Mouse (Mus musculus) intestine, embryonic 15.5 days (tissue): Measurements from ENCODE around the gene Ppp2r3c. TPM values are rescaled to one million over a fixed set of nuclear protein-coding genes. Genes with fewer than 3 reads are reported as not detected.
"Not testable (repeated sequence)": the region's sequence is repeated elsewhere in the genome, so short reads cannot be mapped to it uniquely, and the experiment has no call there.

Experiments used
- ATAC-seq: fragments of 200-750 bp; cut with Nextera tagmentation; 2 replicates; pipeline ENCODE4 v1.8.0; 2017; ENCODE audit warnings: moderate TSS enrichment, moderate library complexity
- H3K27ac ChIP-seq: fragments of 300-500 bp; sonication (generic); 2 replicates; pipeline ENCODE4 v1.5.1; 2015; ENCODE audit warnings: mild to moderate bottlenecking, inconsistent platforms
- H3K27me3 ChIP-seq: fragments of 300-500 bp; sonication (generic); replicated peaks from 2 replicates; pipeline ENCODE4 v1.6.1; 2015; ENCODE audit warnings: inconsistent platforms
- H3K36me3 ChIP-seq: fragments of 300-500 bp; sonication (generic); 2 replicates; pipeline ENCODE4 v1.6.1; 2015; ENCODE audit warnings: inconsistent platforms
- H3K4me1 ChIP-seq: fragments of 300-500 bp; sonication (generic); replicated peaks from 2 replicates; pipeline ENCODE4 v1.6.1; 2015; ENCODE audit warnings: inconsistent platforms
- H3K4me2 ChIP-seq: fragments of 300-500 bp; sonication (generic); replicated peaks from 2 replicates; pipeline ENCODE4 v1.6.1; 2015; ENCODE audit warnings: mild to moderate bottlenecking, inconsistent platforms
- H3K4me3 ChIP-seq: fragments of 300-500 bp; sonication (generic); replicated peaks from 2 replicates; pipeline ENCODE4 v1.5.1; 2015; ENCODE audit warnings: inconsistent platforms
- H3K9ac ChIP-seq: fragments of 300-500 bp; sonication (generic); 2 replicates; pipeline ENCODE4 v1.6.1; 2015; ENCODE audit warnings: inconsistent platforms
- H3K9me3 ChIP-seq: fragments of 300-500 bp; sonication (generic); 2 replicates; pipeline ENCODE4 v1.6.1; 2016; ENCODE audit warnings: inconsistent platforms
- WGBS: fragments of 180-500 bp; shearing (Covaris S2); methylation state at CpG from one replicate; pipeline ENCODE4 v1.1.7; 2015; 5-methylcytosine and 5-hydroxymethylcytosine counted together
- polyA plus RNA-seq: library from polyadenylated mRNA; unstranded; fragments of >200 nt; fragmentation: Nextera tagmentation; extraction: Ambion mirVana; gene quantifications from 2 replicates; pipeline ENCODE4 v1.2.1, GENCODE M21; 2015

Gene Ppp2r3c
- polyA plus RNA-seq, 1 experiment from 2014 or later, result 11.3 TPM

GRCm38 (mm10) chr12:55311841-55312240, 9.0 kb upstream of the Ppp2r3c start:
- Histone ChIP-seq H3K27me3 (no peaks in the 10 kb centered on the region), H3K36me3 (no peaks in the 10 kb centered on the region), H3K4me2 (no peak overlapping the region), H3K27ac (no peak overlapping the region), H3K4me3 (no peak overlapping the region), H3K9ac (no peak overlapping the region), H3K9me3 (no peaks in the 10 kb centered on the region), H3K4me1 (no peaks in the 10 kb centered on the region)
- WGBS, result 84% methylated on average over 7 of the region's 7 CpGs
- no peak for ATAC-seq

GRCm38 (mm10) chr12:55309501-55309900, 6.7 kb upstream of the Ppp2r3c start:
- H3K36me3 ChIP-seq, result no peaks in the 10 kb centered on the region
- H3K27me3 ChIP-seq, result no peaks in the 10 kb centered on the region
- WGBS, result 78% methylated on average over 8 of the region's 8 CpGs
- H3K4me2 ChIP-seq, result no peak overlapping the region
- no peaks in the 10 kb centered on the region for H3K4me1 ChIP-seq
- no peak overlapping the region for H3K9ac ChIP-seq
- H3K27ac ChIP-seq, result no peak overlapping the region
- H3K9me3 ChIP-seq, result no peaks in the 10 kb centered on the region
- no peak overlapping the region for H3K4me3 ChIP-seq
- no peak for ATAC-seq

DNA sequence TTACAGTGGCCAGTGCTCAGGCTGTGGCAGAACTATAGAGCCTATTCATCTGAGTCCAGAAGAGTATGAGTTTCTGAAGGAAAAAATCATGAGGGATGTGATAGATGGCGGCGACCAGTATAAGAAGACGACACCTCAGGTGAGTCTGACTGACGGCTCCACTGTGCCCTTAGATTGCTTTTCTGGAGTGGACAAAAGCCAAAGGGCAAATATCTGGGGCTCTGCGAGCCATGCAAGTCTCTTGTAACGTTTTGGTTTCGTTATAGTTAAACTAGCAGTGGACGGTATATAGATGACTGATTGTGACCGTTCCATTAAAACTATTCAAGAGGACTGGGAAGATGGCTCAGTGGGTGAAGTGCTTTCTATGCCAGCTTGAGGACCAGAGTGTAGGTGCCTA, 5.9 kb upstream of the Ppp2r3c start:
- WGBS, result 92% methylated on average over 9 of the region's 9 CpGs
- no peak for ATAC-seq

DNA sequence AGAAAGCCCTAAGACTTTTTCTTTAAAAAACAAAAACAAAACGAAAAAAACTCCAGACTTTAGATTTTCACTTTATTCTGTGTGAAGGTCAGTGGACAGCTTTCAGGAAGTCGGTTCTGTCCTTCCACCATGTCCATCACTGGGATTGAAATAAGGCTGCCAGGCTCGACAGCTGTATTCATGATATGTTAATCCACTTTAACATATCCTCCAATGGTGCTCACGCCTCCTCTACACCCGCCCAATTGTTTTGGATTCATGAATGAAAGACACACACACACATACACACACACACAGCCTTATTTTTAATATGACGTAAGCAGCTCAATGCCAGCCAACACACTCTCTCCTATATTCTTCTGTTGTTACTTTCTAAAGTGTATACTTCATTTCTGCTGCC, 4.8 kb upstream of the Ppp2r3c start:
- Histone ChIP-seq H3K4me1 (0 out of 2 replicates have a peak, but pooled peaks cover 4% of the 10 kb centered on the region), H3K27ac (no peak overlapping the region), H3K4me3 (no peak overlapping the region), H3K4me2 (no peak overlapping the region), H3K9ac (no peak overlapping the region), H3K36me3 (no peaks in the 10 kb centered on the region), H3K9me3 (no peaks in the 10 kb centered on the region), H3K27me3 (no peaks in the 10 kb centered on the region)
- 84% methylated on average over 6 of the region's 6 CpGs for WGBS
- ATAC-seq, result no peak

More for the DNA sequence above, 5.9 kb upstream of the Ppp2r3c start:
- Histone ChIP-seq H3K27ac (no peak overlapping the region), H3K4me2 (no peak overlapping the region), H3K9me3 (no peaks in the 10 kb centered on the region), H3K27me3 (no peaks in the 10 kb centered on the region), H3K4me3 (no peak overlapping the region), H3K9ac (no peak overlapping the region), H3K36me3 (no peaks in the 10 kb centered on the region), H3K4me1 (0 out of 2 replicates have a peak, but pooled peaks cover 4% of the 10 kb centered on the region)

- Histone ChIP-seq H3K9me3 (no peaks in the 10 kb centered on the region), H3K9ac (no peak overlapping the region), H3K27ac (no peak overlapping the region), H3K4me1 (peaks cover 6% of the 10 kb centered on the region), H3K4me3 (no peak overlapping the region), H3K36me3 (no peaks in the 10 kb centered on the region), H3K27me3 (no peaks in the 10 kb centered on the region), H3K4me2 (no peak overlapping the region)
- WGBS, result 95% methylated on average over 4 of the region's 4 CpGs
- no peak for ATAC-seq
Measured at GRCm38 (mm10) chr12:55306371-55306770, 3.6 kb upstream of the Ppp2r3c start.

- H3K36me3 ChIP-seq, result peaks cover 2% of the 10 kb centered on the region; the same call in 1 of the 2 replicates
- peak; percentile 5; the same call in 1 of the 2 replicates for ATAC-seq
- WGBS, result 37% methylated on average over 11 of the region's 11 CpGs
- peak overlapping the region; percentile 60 for H3K4me2 ChIP-seq
- peak overlapping the region; percentile 62 for H3K4me3 ChIP-seq
- peak overlapping the region; percentile 64 for H3K9ac ChIP-seq
- H3K27me3 ChIP-seq, result no peaks in the 10 kb centered on the region
- H3K4me1 ChIP-seq, result peaks cover 14% of the 10 kb centered on the region
- H3K9me3 ChIP-seq, result no peaks in the 10 kb centered on the region
- peak overlapping the region; percentile 94 for H3K27ac ChIP-seq
Measured at GRCm38 (mm10) chr12:55301472-55302300, 1.1 kb downstream of the Ppp2r3c start.

GRCm38 (mm10) chr12:55300820-55301351, 1.9 kb downstream of the Ppp2r3c start:
- Histone ChIP-seq H3K36me3 (peaks cover 2% of the 10 kb centered on the region; the same call in 1 of the 2 replicates), H3K9ac (no peak overlapping the region), H3K4me3 (no peak overlapping the region), H3K27ac (no peak overlapping the region), H3K27me3 (no peaks in the 10 kb centered on the region), H3K4me1 (peaks cover 14% of the 10 kb centered on the region), H3K4me2 (peak overlapping the region; percentile 60), H3K9me3 (no peaks in the 10 kb centered on the region)
- ATAC-seq, result no peak
- 81% methylated on average over 3 of the region's 3 CpGs for WGBS

DNA sequence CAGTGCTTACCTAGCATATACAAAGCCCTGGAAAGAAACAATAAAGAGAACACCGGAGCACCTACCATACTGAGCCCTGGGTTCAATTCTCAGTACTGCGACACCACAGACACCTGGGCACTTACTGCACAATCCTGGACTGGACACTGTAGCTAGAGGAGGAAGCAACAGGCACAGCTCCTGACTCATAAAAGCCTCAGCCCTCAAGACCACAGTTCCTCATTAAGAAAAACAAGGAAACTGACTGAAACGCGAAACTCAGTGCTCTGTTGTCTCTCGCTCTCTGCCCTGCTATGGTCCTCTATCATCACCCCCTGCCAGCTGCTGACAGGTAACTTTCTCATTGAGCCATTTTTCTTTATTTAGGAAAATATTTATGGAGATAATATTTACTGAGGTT, 3.5 kb downstream of the Ppp2r3c start, which contains the start of gene 1110008L16Rik:
TSS of gene 1110008L16Rik (plus strand) at position 242 of the 400 bp plus-strand sequence.
- H3K36me3 ChIP-seq, result peaks cover 8% of the 10 kb centered on the region; the same call in 1 of the 2 replicates
- H3K4me1 ChIP-seq, result peaks cover 14% of the 10 kb centered on the region
- WGBS, result 79% methylated on average over 5 of the region's 5 CpGs
- H3K9ac ChIP-seq, result no peak within 1 kb of the TSS
- no peak within 1 kb of the TSS for H3K4me3 ChIP-seq
- no peak within 1 kb of the TSS for H3K4me2 ChIP-seq
- H3K27me3 ChIP-seq, result no peaks in the 10 kb centered on the region
- ATAC-seq, result no peak
- H3K9me3 ChIP-seq, result no peaks in the 10 kb centered on the region
- no peak within 1 kb of the TSS for H3K27ac ChIP-seq

- ATAC-seq, result no peak
- WGBS, result 94% methylated on average over 9 of the region's 9 CpGs
- no peak overlapping the region for H3K9ac ChIP-seq
- H3K27me3 ChIP-seq, result no peaks in the 10 kb centered on the region
- H3K36me3 ChIP-seq, result peaks cover 8% of the 10 kb centered on the region; the same call in 1 of the 2 replicates
- H3K27ac ChIP-seq, result no peak overlapping the region
- no peak overlapping the region for H3K4me3 ChIP-seq
- H3K4me2 ChIP-seq, result no peak overlapping the region
- H3K4me1 ChIP-seq, result peaks cover 10% of the 10 kb centered on the region
- no peaks in the 10 kb centered on the region for H3K9me3 ChIP-seq
Measured at GRCm38 (mm10) chr12:55298112-55298511, 4.7 kb downstream of the Ppp2r3c start.

DNA sequence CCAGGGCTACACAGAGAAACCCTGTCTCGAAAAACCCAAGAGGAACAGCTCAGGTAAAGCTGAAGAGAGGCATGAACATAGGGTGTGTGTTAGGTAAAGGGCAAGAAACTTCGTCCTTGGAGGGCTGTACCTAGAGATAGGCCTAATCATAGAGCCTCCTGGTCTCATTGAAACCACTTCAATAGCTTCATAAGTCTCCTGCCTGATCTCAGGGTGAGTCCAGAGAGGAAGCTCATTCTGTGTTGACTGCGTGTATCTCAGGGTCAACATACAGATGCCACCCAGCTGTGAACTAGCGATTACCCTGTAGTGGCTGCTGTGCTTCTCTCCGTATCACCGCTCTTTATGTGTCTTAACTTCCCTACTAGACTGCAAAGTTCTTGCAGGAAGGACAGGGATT, 25.2 kb downstream of the Ppp2r3c start:
- not testable (repeated sequence) for H3K27ac ChIP-seq, H3K9me3 ChIP-seq, H3K4me3 ChIP-seq, H3K4me1 ChIP-seq, H3K36me3 ChIP-seq, H3K27me3 ChIP-seq, ATAC-seq, H3K4me2 ChIP-seq, H3K9ac ChIP-seq
- WGBS, result 86% methylated on average over 4 of the region's 6 CpGs

DNA sequence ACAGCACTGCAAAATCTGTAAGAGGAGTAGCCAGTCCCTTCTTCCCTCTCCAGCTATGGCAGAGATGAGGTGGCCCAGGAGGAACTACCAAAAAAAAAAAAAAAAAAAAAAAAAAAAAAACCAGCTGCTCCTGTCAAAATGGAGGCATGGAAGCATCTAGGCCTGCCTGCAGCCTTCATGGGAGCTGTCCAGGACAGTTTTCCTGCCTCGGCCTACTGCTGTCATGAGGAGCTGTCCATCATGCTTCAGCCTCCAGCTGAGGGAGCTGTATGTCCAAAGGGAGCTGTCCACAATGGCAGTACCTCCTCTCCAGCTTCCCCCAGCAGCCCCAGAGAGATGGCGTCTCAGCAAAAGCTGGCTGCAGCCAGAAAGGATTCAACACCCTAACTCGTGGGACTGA, 30.6 kb downstream of the Ppp2r3c start:
- ATAC-seq, result 0 out of 2 replicates have a peak, but pooled peaks have one; percentile 25
- H3K27me3 ChIP-seq, result no peaks in the 10 kb centered on the region
- H3K4me3 ChIP-seq, result no peak overlapping the region
- no peak overlapping the region for H3K9ac ChIP-seq
- H3K36me3 ChIP-seq, result no peaks in the 10 kb centered on the region
- no peak overlapping the region for H3K4me2 ChIP-seq
- no peaks in the 10 kb centered on the region for H3K9me3 ChIP-seq
- H3K27ac ChIP-seq, result no peak overlapping the region
- 80% methylated on average over 3 of the region's 3 CpGs for WGBS
- H3K4me1 ChIP-seq, result no peaks in the 10 kb centered on the region

GRCm38 (mm10) chr12:55263385-55263784, 39.4 kb downstream of the Ppp2r3c start:
- not testable (repeated sequence) for H3K9me3 ChIP-seq, ATAC-seq
- no CpG with 5 or more reads among the region's 5 CpGs for WGBS

More at GRCm38 (mm10) chr12:55263385-55263784, 39.4 kb downstream of the Ppp2r3c start:
- H3K9ac ChIP-seq, H3K27me3 ChIP-seq, H3K4me2 ChIP-seq, H3K36me3 ChIP-seq, H3K4me3 ChIP-seq, H3K4me1 ChIP-seq, H3K27ac ChIP-seq: not testable (repeated sequence)
